Mouse (Mus musculus) liver, embryonic 14.5 days (tissue): Measurements from ENCODE around the gene Rras2.

ENCODE experiments used
- CTCF ChIP-seq: IDR thresholded peaks from 2 replicates; pipeline ENCODE4 v1.5.1; 2016; ENCODE audit warnings: antibody characterized with exemption, low read depth, control low read depth
- EP300 ChIP-seq: IDR thresholded peaks from 2 replicates; pipeline ENCODE4 v1.6.1; 2016; ENCODE audit warnings: antibody characterized with exemption, low read depth

GRCm38 (mm10) chr7:114129281-114129680 lies 11.7 kb upstream of the Rras2 start:
- TF ChIP-seq CTCF (peak; percentile 27; the same call in 1 of the 2 replicates), EP300 (no peak)
